Mouse (Mus musculus): ENCODE data around the gene Rnase11. TPM values are rescaled to one million over a fixed set of nuclear protein-coding genes. Genes with fewer than 3 reads are reported as not detected.

The Rnase11 gene
- polyA plus RNA-seq, 1 experiment from 2014 or later: not detected

GRCm38 (mm10) chr14:51060761-51061160, 10.8 kb upstream of the Rnase11 start:
- H3K36me3 ChIP-seq (ENCODE audit: control insufficient read depth, insufficient read depth, low read length): no peaks in the 10 kb centered on the region
- WGBS: 76% methylated on average over 5 of the region's 5 CpGs
- no peaks in the 10 kb centered on the region for H3K27me3 ChIP-seq (ENCODE audit: control insufficient read depth, insufficient read depth, low read length)
- ATAC-seq (ENCODE audit: insufficient number of reproducible peaks, low FRiP score, low TSS enrichment, low read depth): no peak
- no peak overlapping the region for H3K4me3 ChIP-seq (ENCODE audit: low read depth, low read length)
- H3K9me3 ChIP-seq (ENCODE audit: control insufficient read depth, low read length): no peaks in the 10 kb centered on the region
- no peaks in the 10 kb centered on the region for H3K4me1 ChIP-seq (ENCODE audit: control insufficient read depth, insufficient read depth, low read length)
- H3K27ac ChIP-seq (replicated peaks; ENCODE audit: low read depth, low read length): no peak overlapping the region
- H3K9ac ChIP-seq (ENCODE audit: low read length): no peak overlapping the region
- H3K4me2 ChIP-seq (ENCODE audit: low read depth, severe bottlenecking): no peak overlapping the region
- no peak for DNase-seq (ENCODE audit: low spot score)

- no peaks in the 10 kb centered on the region for H3K36me3 ChIP-seq (ENCODE audit: control insufficient read depth, insufficient read depth, low read length)
- ATAC-seq (ENCODE audit: insufficient number of reproducible peaks, low FRiP score, low TSS enrichment, low read depth) (no peak), DNase-seq (ENCODE audit: low spot score) (no peak)
- no peak within 1 kb of the TSS for H3K4me2 ChIP-seq (ENCODE audit: low read depth, severe bottlenecking)
- no peaks in the 10 kb centered on the region for H3K4me1 ChIP-seq (ENCODE audit: control insufficient read depth, insufficient read depth, low read length)
- H3K9ac ChIP-seq (ENCODE audit: low read length): no peak within 1 kb of the TSS
- H3K4me3 ChIP-seq (ENCODE audit: low read depth, low read length): no peak within 1 kb of the TSS
- 76% methylated on average over 9 of the region's 9 CpGs for WGBS
- no peak within 1 kb of the TSS for H3K27ac ChIP-seq (replicated peaks; ENCODE audit: low read depth, low read length)
- H3K9me3 ChIP-seq (ENCODE audit: control insufficient read depth, low read length): no peaks in the 10 kb centered on the region
- H3K27me3 ChIP-seq (ENCODE audit: control insufficient read depth, insufficient read depth, low read length): no peaks in the 10 kb centered on the region
Observed at GRCm38 (mm10) chr14:51057401-51057831, 7.5 kb upstream of the Rnase11 start, which contains the start of gene Rnase12. Rnase12 (minus strand) TSS chr14:51057661.

- ATAC-seq (ENCODE audit: insufficient number of reproducible peaks, low FRiP score, low TSS enrichment, low read depth) (no peak), DNase-seq (ENCODE audit: low spot score) (no peak)
- Histone ChIP-seq H3K36me3 (ENCODE audit: control insufficient read depth, insufficient read depth, low read length) (no peaks in the 10 kb centered on the region), H3K4me1 (ENCODE audit: control insufficient read depth, insufficient read depth, low read length) (no peaks in the 10 kb centered on the region), H3K27ac (replicated peaks; ENCODE audit: low read depth, low read length) (no peak overlapping the region), H3K27me3 (ENCODE audit: control insufficient read depth, insufficient read depth, low read length) (no peaks in the 10 kb centered on the region), H3K4me3 (ENCODE audit: low read depth, low read length) (no peak overlapping the region), H3K9ac (ENCODE audit: low read length) (no peak overlapping the region), H3K9me3 (ENCODE audit: control insufficient read depth, low read length) (no peaks in the 10 kb centered on the region), H3K4me2 (ENCODE audit: low read depth, severe bottlenecking) (no peak overlapping the region)
- WGBS: 81% methylated on average over 13 of the region's 13 CpGs
Observed at GRCm38 (mm10) chr14:51054243-51055237, 4.6 kb upstream of the Rnase11 start.

- no peak overlapping the region for H3K27ac ChIP-seq (replicated peaks; ENCODE audit: low read depth, low read length)
- H3K9me3 ChIP-seq (ENCODE audit: control insufficient read depth, low read length): no peaks in the 10 kb centered on the region
- no peak overlapping the region for H3K4me3 ChIP-seq (ENCODE audit: low read depth, low read length)
- no peak overlapping the region for H3K4me2 ChIP-seq (ENCODE audit: low read depth, severe bottlenecking)
- no peaks in the 10 kb centered on the region for H3K36me3 ChIP-seq (ENCODE audit: control insufficient read depth, insufficient read depth, low read length)
- 57% methylated on average over 5 of the region's 5 CpGs for WGBS
- H3K9ac ChIP-seq (ENCODE audit: low read length): no peak overlapping the region
- no peaks in the 10 kb centered on the region for H3K4me1 ChIP-seq (ENCODE audit: control insufficient read depth, insufficient read depth, low read length)
- ATAC-seq (ENCODE audit: insufficient number of reproducible peaks, low FRiP score, low TSS enrichment, low read depth) (no peak), DNase-seq (ENCODE audit: low spot score) (no peak)
- no peaks in the 10 kb centered on the region for H3K27me3 ChIP-seq (ENCODE audit: control insufficient read depth, insufficient read depth, low read length)
Observed at GRCm38 (mm10) chr14:51053176-51053575, 3.2 kb upstream of the Rnase11 start.

- H3K27ac ChIP-seq (replicated peaks; ENCODE audit: low read depth, low read length): no peak overlapping the region
- no peaks in the 10 kb centered on the region for H3K27me3 ChIP-seq (ENCODE audit: control insufficient read depth, insufficient read depth, low read length)
- H3K4me3 ChIP-seq (ENCODE audit: low read depth, low read length): no peak overlapping the region
- DNase-seq (ENCODE audit: low spot score) (no peak), ATAC-seq (ENCODE audit: insufficient number of reproducible peaks, low FRiP score, low TSS enrichment, low read depth) (no peak)
- no peaks in the 10 kb centered on the region for H3K4me1 ChIP-seq (ENCODE audit: control insufficient read depth, insufficient read depth, low read length)
- H3K9me3 ChIP-seq (ENCODE audit: control insufficient read depth, low read length): no peaks in the 10 kb centered on the region
- H3K4me2 ChIP-seq (ENCODE audit: low read depth, severe bottlenecking): no peak overlapping the region
- H3K9ac ChIP-seq (ENCODE audit: low read length): no peak overlapping the region
- H3K36me3 ChIP-seq (ENCODE audit: control insufficient read depth, insufficient read depth, low read length): no peaks in the 10 kb centered on the region
- 62% methylated on average over 5 of the region's 5 CpGs for WGBS
Observed at GRCm38 (mm10) chr14:51051941-51052340, 2.0 kb upstream of the Rnase11 start.

- ATAC-seq (ENCODE audit: insufficient number of reproducible peaks, low FRiP score, low TSS enrichment, low read depth) (no peak), DNase-seq (ENCODE audit: low spot score) (no peak)
- no peaks in the 10 kb centered on the region for H3K9me3 ChIP-seq (ENCODE audit: control insufficient read depth, low read length)
- H3K27ac ChIP-seq (replicated peaks; ENCODE audit: low read depth, low read length): no peak overlapping the region
- H3K27me3 ChIP-seq (ENCODE audit: control insufficient read depth, insufficient read depth, low read length): no peaks in the 10 kb centered on the region
- H3K4me1 ChIP-seq (ENCODE audit: control insufficient read depth, insufficient read depth, low read length): no peaks in the 10 kb centered on the region
- H3K36me3 ChIP-seq (ENCODE audit: control insufficient read depth, insufficient read depth, low read length): no peaks in the 10 kb centered on the region
- 63% methylated on average over 5 of the region's 5 CpGs for WGBS
- H3K4me2 ChIP-seq (ENCODE audit: low read depth, severe bottlenecking): no peak overlapping the region
- H3K4me3 ChIP-seq (ENCODE audit: low read depth, low read length): no peak overlapping the region
- no peak overlapping the region for H3K9ac ChIP-seq (ENCODE audit: low read length)
Observed at GRCm38 (mm10) chr14:51047846-51048245, 2.1 kb downstream of the Rnase11 start.

GRCm38 (mm10) chr14:51041769-51042168, 8.2 kb downstream of the Rnase11 start, which contains the start of gene Rnase9:
Rnase9 (minus strand) TSS chr14:51041869.
- Histone ChIP-seq H3K9me3 (ENCODE audit: control insufficient read depth, low read length) (no peaks in the 10 kb centered on the region), H3K9ac (ENCODE audit: low read length) (no peak within 1 kb of the TSS), H3K36me3 (ENCODE audit: control insufficient read depth, insufficient read depth, low read length) (no peaks in the 10 kb centered on the region), H3K4me2 (ENCODE audit: low read depth, severe bottlenecking) (no peak within 1 kb of the TSS), H3K4me3 (ENCODE audit: low read depth, low read length) (no peak within 1 kb of the TSS), H3K27ac (replicated peaks; ENCODE audit: low read depth, low read length) (no peak within 1 kb of the TSS), H3K27me3 (ENCODE audit: control insufficient read depth, insufficient read depth, low read length) (no peaks in the 10 kb centered on the region), H3K4me1 (ENCODE audit: control insufficient read depth, insufficient read depth, low read length) (no peaks in the 10 kb centered on the region)
- WGBS: 80% methylated on average over 6 of the region's 6 CpGs
- ATAC-seq (ENCODE audit: insufficient number of reproducible peaks, low FRiP score, low TSS enrichment, low read depth) (no peak), DNase-seq (ENCODE audit: low spot score) (no peak)

GRCm38 (mm10) chr14:51036214-51036613, 13.7 kb downstream of the Rnase11 start:
- Histone ChIP-seq H3K9ac (ENCODE audit: low read length) (no peak overlapping the region), H3K4me1 (ENCODE audit: control insufficient read depth, insufficient read depth, low read length) (no peaks in the 10 kb centered on the region), H3K4me2 (ENCODE audit: low read depth, severe bottlenecking) (no peak overlapping the region), H3K9me3 (ENCODE audit: control insufficient read depth, low read length) (no peaks in the 10 kb centered on the region), H3K27ac (replicated peaks; ENCODE audit: low read depth, low read length) (no peak overlapping the region), H3K4me3 (ENCODE audit: low read depth, low read length) (no peak overlapping the region), H3K27me3 (ENCODE audit: control insufficient read depth, insufficient read depth, low read length) (no peaks in the 10 kb centered on the region), H3K36me3 (ENCODE audit: control insufficient read depth, insufficient read depth, low read length) (no peaks in the 10 kb centered on the region)
- DNase-seq (ENCODE audit: low spot score) (no peak), ATAC-seq (ENCODE audit: insufficient number of reproducible peaks, low FRiP score, low TSS enrichment, low read depth) (no peak)
- WGBS: 84% methylated on average over 4 of the region's 4 CpGs
